Mouse (Mus musculus) midbrain, embryonic 13.5 days (tissue): ENCODE measurements around the gene Mroh3. TPM values are rescaled to one million over a fixed set of nuclear protein-coding genes. Genes with fewer than 3 reads are reported as not detected.
A peak's percentile ranks its signal among the peaks of the same experiment; 100 is the strongest.

Experiments
- ATAC-seq: fragments of 200-750 bp; cut with Nextera tagmentation; 2 replicates; pipeline ENCODE4 v1.8.0; 2017; ENCODE audit warnings: mild to moderate bottlenecking, moderate TSS enrichment, moderate library complexity
- H3K27ac ChIP-seq: fragments of 300-500 bp; sonication (generic); 2 replicates; pipeline ENCODE4 v1.5.1; 2015; ENCODE audit warnings: inconsistent platforms, mild to moderate bottlenecking, moderate library complexity
- H3K27me3 ChIP-seq: fragments of 300-500 bp; sonication (generic); 2 replicates; pipeline ENCODE4 v1.6.1; 2015; ENCODE audit warnings: mild to moderate bottlenecking, inconsistent platforms
- H3K36me3 ChIP-seq: fragments of 300-500 bp; sonication (generic); 2 replicates; pipeline ENCODE4 v1.6.1; 2015; ENCODE audit warnings: mild to moderate bottlenecking, inconsistent platforms
- H3K4me1 ChIP-seq: fragments of 300-500 bp; sonication (generic); replicated peaks from 2 replicates; pipeline ENCODE4 v1.6.1; 2015; ENCODE audit warnings: inconsistent platforms
- H3K4me2 ChIP-seq: fragments of 300-500 bp; sonication (generic); replicated peaks from 2 replicates; pipeline ENCODE4 v1.6.1; 2015; ENCODE audit warnings: moderate library complexity, mild to moderate bottlenecking, inconsistent platforms
- H3K4me3 ChIP-seq: fragments of 300-500 bp; sonication (generic); replicated peaks from 2 replicates; pipeline ENCODE4 v1.5.1; 2015; ENCODE audit warnings: mild to moderate bottlenecking, inconsistent platforms
- H3K9ac ChIP-seq: fragments of 300-500 bp; sonication (generic); replicated peaks from 2 replicates; pipeline ENCODE4 v1.6.1; 2015; ENCODE audit warnings: mild to moderate bottlenecking, inconsistent platforms
- H3K9me3 ChIP-seq: fragments of 300-500 bp; sonication (generic); 2 replicates; pipeline ENCODE4 v1.6.1; 2016; ENCODE audit warnings: mild to moderate bottlenecking, inconsistent platforms
- WGBS: fragments of 180-500 bp; shearing (Covaris S2); methylation state at CpG from one replicate; pipeline ENCODE4 v1.1.7; 2015; 5-methylcytosine and 5-hydroxymethylcytosine counted together
- polyA plus RNA-seq: library from polyadenylated mRNA; unstranded; fragments of >200 nt; fragmentation: Nextera tagmentation; extraction: Ambion mirVana; gene quantifications from 2 replicates; pipeline ENCODE4 v1.2.1, GENCODE M21; 2015

Mroh3 gene
- polyA plus RNA-seq, 1 experiment from 2014 or later: 0.17 TPM

DNA sequence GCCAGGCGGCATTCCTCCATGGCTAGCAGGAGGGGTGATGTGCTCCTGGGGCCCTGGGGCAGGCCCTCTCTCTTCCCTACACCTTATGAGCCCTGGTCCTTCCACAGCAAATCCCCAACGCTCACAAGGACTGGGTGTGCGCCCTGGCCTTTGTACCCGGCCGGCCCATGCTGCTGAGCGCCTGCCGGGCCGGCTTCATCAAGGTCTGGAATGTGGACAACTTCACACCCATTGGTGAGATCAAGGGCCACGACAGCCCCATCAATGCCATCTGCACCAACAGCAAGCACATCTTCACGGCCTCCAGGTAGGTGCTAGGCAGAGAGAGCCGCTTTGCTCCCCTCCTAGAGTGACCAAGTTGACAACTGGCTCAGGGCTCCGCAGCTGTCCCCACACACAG, 39.9 kb downstream of the Mroh3 start:
- H3K27me3 ChIP-seq: no peaks in the 10 kb centered on the region
- H3K36me3 ChIP-seq: peaks cover 92% of the 10 kb centered on the region
- H3K9me3 ChIP-seq: no peaks in the 10 kb centered on the region
- 70% methylated on average over 12 of the region's 12 CpGs for WGBS
- no peak overlapping the region for H3K27ac ChIP-seq
- no peak for ATAC-seq
- H3K9ac ChIP-seq: no peak overlapping the region
- H3K4me2 ChIP-seq: no peak overlapping the region
- peaks cover 22% of the 10 kb centered on the region for H3K4me1 ChIP-seq
- H3K4me3 ChIP-seq: no peak overlapping the region

- Histone ChIP-seq H3K36me3 (peaks cover 90% of the 10 kb centered on the region), H3K9ac (no peak overlapping the region), H3K9me3 (no peaks in the 10 kb centered on the region), H3K4me2 (no peak overlapping the region), H3K27me3 (no peaks in the 10 kb centered on the region), H3K4me3 (no peak overlapping the region), H3K27ac (0 out of 2 replicates have a peak overlapping the region, but pooled peaks have one; percentile 12), H3K4me1 (peaks cover 31% of the 10 kb centered on the region)
- 10% methylated on average over 5 of the region's 5 CpGs for WGBS
- peak; percentile 79 for ATAC-seq
These were observed 42.5 kb downstream of the Mroh3 start for GRCm38 (mm10) chr1:136170109-136170508.

GRCm38 (mm10) chr1:136167657-136168056, 45.0 kb downstream of the Mroh3 start:
- H3K9ac ChIP-seq: no peak overlapping the region
- H3K4me1 ChIP-seq: peaks cover 12% of the 10 kb centered on the region; the same call in 1 of the 2 replicates
- no peak for ATAC-seq
- no peak overlapping the region for H3K27ac ChIP-seq
- peaks cover 91% of the 10 kb centered on the region for H3K36me3 ChIP-seq
- WGBS: 71% methylated on average over 8 of the region's 8 CpGs
- no peak overlapping the region for H3K4me3 ChIP-seq
- no peaks in the 10 kb centered on the region for H3K9me3 ChIP-seq
- no peaks in the 10 kb centered on the region for H3K27me3 ChIP-seq
- no peak overlapping the region for H3K4me2 ChIP-seq

GRCm38 (mm10) chr1:136165436-136165835, 47.2 kb downstream of the Mroh3 start:
- Histone ChIP-seq H3K27ac (no peak overlapping the region), H3K9ac (no peak overlapping the region), H3K36me3 (peaks cover 91% of the 10 kb centered on the region), H3K27me3 (no peaks in the 10 kb centered on the region), H3K4me2 (no peak overlapping the region), H3K9me3 (no peaks in the 10 kb centered on the region), H3K4me3 (no peak overlapping the region), H3K4me1 (peaks cover 12% of the 10 kb centered on the region; the same call in 1 of the 2 replicates)
- peak; percentile 44 for ATAC-seq
- WGBS: 32% methylated on average over 2 of the region's 2 CpGs

GRCm38 (mm10) chr1:136161333-136161921, 51.2 kb downstream of the Mroh3 start:
- Histone ChIP-seq H3K27ac (no peak overlapping the region), H3K4me1 (peaks cover 12% of the 10 kb centered on the region; the same call in 1 of the 2 replicates), H3K9me3 (no peaks in the 10 kb centered on the region), H3K36me3 (peaks cover 96% of the 10 kb centered on the region), H3K27me3 (no peaks in the 10 kb centered on the region), H3K4me3 (no peak overlapping the region), H3K9ac (no peak overlapping the region), H3K4me2 (no peak overlapping the region)
- 94% methylated on average over 7 of the region's 7 CpGs for WGBS
- ATAC-seq: no peak

GRCm38 (mm10) chr1:136160930-136161329, 51.7 kb downstream of the Mroh3 start:
- no peak overlapping the region for H3K4me2 ChIP-seq
- no peak overlapping the region for H3K9ac ChIP-seq
- H3K4me3 ChIP-seq: no peak overlapping the region
- no peaks in the 10 kb centered on the region for H3K9me3 ChIP-seq
- ATAC-seq: no peak
- H3K27me3 ChIP-seq: no peaks in the 10 kb centered on the region
- WGBS: 91% methylated on average over 6 of the region's 6 CpGs
- peaks cover 11% of the 10 kb centered on the region; the same call in 1 of the 2 replicates for H3K4me1 ChIP-seq
- H3K27ac ChIP-seq: no peak overlapping the region
- H3K36me3 ChIP-seq: peaks cover 98% of the 10 kb centered on the region

- Histone ChIP-seq H3K36me3 (peaks cover 98% of the 10 kb centered on the region), H3K27ac (no peak overlapping the region), H3K4me1 (peaks cover 5% of the 10 kb centered on the region; the same call in 1 of the 2 replicates), H3K9me3 (no peaks in the 10 kb centered on the region), H3K9ac (no peak overlapping the region), H3K27me3 (no peaks in the 10 kb centered on the region), H3K4me3 (no peak overlapping the region), H3K4me2 (no peak overlapping the region)
- ATAC-seq: no peak
- WGBS: 90% methylated on average over 12 of the region's 12 CpGs
These were observed 52.3 kb downstream of the Mroh3 start for GRCm38 (mm10) chr1:136160297-136160696.

DNA sequence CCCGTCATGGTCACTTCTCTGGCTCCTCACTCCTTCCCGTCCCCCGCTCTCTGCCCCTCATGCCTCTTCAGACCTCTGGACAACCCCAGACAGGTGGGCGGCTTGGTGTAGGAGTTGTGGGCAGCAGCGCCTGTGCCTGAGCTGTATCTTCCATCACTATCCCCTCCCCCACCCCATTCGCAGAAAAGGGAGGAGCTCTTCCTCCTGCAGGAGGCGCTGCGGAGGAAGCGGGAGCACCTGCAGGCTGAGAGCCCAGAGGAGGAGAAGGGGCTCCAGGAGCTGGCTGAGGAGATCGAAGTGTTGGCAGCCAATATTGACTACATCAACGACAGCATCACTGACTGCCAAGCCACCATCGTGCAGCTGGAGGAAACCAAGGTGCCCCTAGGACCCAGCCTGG, 52.8 kb downstream of the Mroh3 start:
- no peak overlapping the region for H3K27ac ChIP-seq

GRCm38 (mm10) chr1:136156951-136157350, 55.7 kb downstream of the Mroh3 start:
- Histone ChIP-seq H3K36me3 (peaks cover 97% of the 10 kb centered on the region), H3K4me3 (no peak overlapping the region), H3K27ac (no peak overlapping the region), H3K9me3 (no peaks in the 10 kb centered on the region), H3K4me1 (no peaks in the 10 kb centered on the region), H3K27me3 (no peaks in the 10 kb centered on the region), H3K4me2 (no peak overlapping the region), H3K9ac (no peak overlapping the region)
- no peak for ATAC-seq
- WGBS: 89% methylated on average over 4 of the region's 4 CpGs

More for the DNA sequence above, 52.8 kb downstream of the Mroh3 start:
- H3K36me3 ChIP-seq: peaks cover 98% of the 10 kb centered on the region
- no peak for ATAC-seq
- no peak overlapping the region for H3K4me3 ChIP-seq
- no peak overlapping the region for H3K9ac ChIP-seq
- 44% methylated on average over 12 of the region's 12 CpGs for WGBS
- peaks cover under 1% of the 10 kb centered on the region; the same call in 1 of the 2 replicates for H3K4me1 ChIP-seq
- H3K27me3 ChIP-seq: no peaks in the 10 kb centered on the region
- H3K9me3 ChIP-seq: no peaks in the 10 kb centered on the region
- no peak overlapping the region for H3K4me2 ChIP-seq

- no peaks in the 10 kb centered on the region for H3K4me1 ChIP-seq
- WGBS: 95% methylated on average over 4 of the region's 4 CpGs
- H3K4me3 ChIP-seq: no peak overlapping the region
- no peak overlapping the region for H3K9ac ChIP-seq
- no peak overlapping the region for H3K27ac ChIP-seq
- H3K4me2 ChIP-seq: no peak overlapping the region
- no peak for ATAC-seq
- H3K9me3 ChIP-seq: no peaks in the 10 kb centered on the region
- H3K36me3 ChIP-seq: peaks cover 95% of the 10 kb centered on the region
- H3K27me3 ChIP-seq: no peaks in the 10 kb centered on the region
These were observed 56.3 kb downstream of the Mroh3 start for GRCm38 (mm10) chr1:136156304-136156703.

DNA sequence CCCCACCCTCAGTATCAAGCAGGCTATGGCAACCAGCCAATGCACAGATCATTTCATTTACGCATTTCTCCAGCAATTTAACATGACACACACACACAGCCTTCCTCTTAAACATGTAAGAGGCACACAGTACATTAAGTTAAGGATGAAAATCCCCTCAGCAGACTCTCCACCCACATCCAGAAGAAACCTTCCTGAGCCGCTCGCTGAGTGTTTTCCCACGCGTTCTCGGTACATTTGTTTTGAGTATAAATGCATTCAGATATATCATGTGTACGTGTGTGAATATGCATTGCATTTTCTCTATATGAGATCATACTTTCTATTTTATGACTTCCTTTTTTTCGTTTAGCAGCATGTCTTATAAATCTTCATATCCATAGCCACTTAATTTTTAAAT, 61.3 kb downstream of the Mroh3 start:
- Histone ChIP-seq H3K9ac (no peak overlapping the region), H3K27me3 (no peaks in the 10 kb centered on the region), H3K4me1 (no peaks in the 10 kb centered on the region), H3K4me2 (no peak overlapping the region), H3K36me3 (peaks cover 96% of the 10 kb centered on the region), H3K27ac (no peak overlapping the region), H3K9me3 (no peaks in the 10 kb centered on the region), H3K4me3 (no peak overlapping the region)
- 93% methylated on average over 8 of the region's 8 CpGs for WGBS
- ATAC-seq: no peak

GRCm38 (mm10) chr1:136149702-136150101, 62.9 kb downstream of the Mroh3 start:
- no peak overlapping the region for H3K9ac ChIP-seq
- H3K4me1 ChIP-seq: 0 out of 2 replicates have a peak, but pooled peaks cover 1% of the 10 kb centered on the region
- 87% methylated on average over 9 of the region's 9 CpGs for WGBS
- H3K4me3 ChIP-seq: no peak overlapping the region
- no peaks in the 10 kb centered on the region for H3K9me3 ChIP-seq
- no peak overlapping the region for H3K27ac ChIP-seq
- H3K36me3 ChIP-seq: peaks cover 95% of the 10 kb centered on the region
- no peak overlapping the region for H3K4me2 ChIP-seq
- H3K27me3 ChIP-seq: no peaks in the 10 kb centered on the region
- ATAC-seq: no peak

DNA sequence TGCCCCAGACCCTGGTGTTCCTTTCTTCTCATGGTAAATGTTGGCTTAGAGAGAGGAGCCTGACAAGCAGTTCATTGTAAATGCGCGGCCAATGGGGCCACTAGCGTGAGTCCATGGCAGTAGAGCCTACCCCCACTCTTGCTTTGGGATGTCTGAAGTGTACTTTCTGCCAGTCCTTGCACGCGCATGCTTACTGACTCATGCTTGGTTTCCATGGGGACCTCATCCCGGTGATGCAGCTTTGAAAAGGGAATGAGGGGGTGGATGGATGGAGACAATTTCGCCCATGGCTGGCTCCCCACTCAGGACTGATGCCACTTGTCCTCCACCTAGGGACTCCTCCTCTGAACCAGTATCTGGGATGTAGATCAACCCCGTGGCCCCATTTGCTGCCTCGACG, 69.1 kb downstream of the Mroh3 start:
- Histone ChIP-seq H3K36me3 (peaks cover 37% of the 10 kb centered on the region), H3K27me3 (no peaks in the 10 kb centered on the region), H3K9ac (no peak overlapping the region), H3K4me3 (no peak overlapping the region), H3K4me1 (peaks cover 63% of the 10 kb centered on the region), H3K9me3 (no peaks in the 10 kb centered on the region), H3K27ac (no peak overlapping the region), H3K4me2 (0 out of 2 replicates have a peak overlapping the region, but pooled peaks have one; percentile 18)
- ATAC-seq: no peak
- WGBS: 59% methylated on average over 10 of the region's 10 CpGs
